Mouse (Mus musculus) urinary bladder, postnatal 10 days (tissue): ENCODE measurements around the gene Shroom3.
A peak's percentile ranks its signal among the peaks of the same experiment; 100 is the strongest.
"Not testable (repeated sequence)": the region's sequence is repeated elsewhere in the genome, so short reads cannot be mapped to it uniquely, and the experiment has no call there.

Source experiments
- DNase-seq: peaks from one replicate; pipeline ENCODE4 v3.0.0; 2022; ENCODE audit warnings: low spot score

Shroom3 gene

GRCm38 (mm10) chr5:92897766-92898745, 214.8 kb downstream of the Shroom3 start:
- peak; percentile 24 for DNase-seq

GRCm38 (mm10) chr5:92900470-92900869, 217.2 kb downstream of the Shroom3 start:
- DNase-seq = no peak

GRCm38 (mm10) chr5:92901870-92902269, 218.6 kb downstream of the Shroom3 start:
- DNase-seq = no peak

DNA sequence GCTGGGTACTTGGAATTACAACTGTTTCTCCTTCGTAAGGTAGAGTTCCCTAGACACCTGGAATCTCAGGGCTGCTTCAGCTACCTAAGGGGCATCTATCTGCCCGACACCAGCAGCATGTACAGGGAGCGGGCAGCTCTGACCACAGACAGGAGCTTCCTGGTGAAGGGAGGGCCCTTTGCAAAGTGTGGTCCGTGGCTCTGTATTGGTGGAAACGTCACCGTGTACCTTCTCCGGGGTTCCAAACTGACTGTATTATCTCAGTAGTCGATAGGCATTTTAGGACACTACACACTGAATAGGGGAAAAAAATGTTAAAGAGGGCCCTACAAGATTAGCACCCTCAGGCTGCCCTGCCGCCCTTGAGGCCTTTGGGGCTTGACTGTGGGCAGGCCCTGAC, 221.9 kb downstream of the Shroom3 start:
- DNase-seq = no peak

- no peak for DNase-seq
These were observed 222.4 kb downstream of the Shroom3 start for GRCm38 (mm10) chr5:92905594-92906008.

DNA sequence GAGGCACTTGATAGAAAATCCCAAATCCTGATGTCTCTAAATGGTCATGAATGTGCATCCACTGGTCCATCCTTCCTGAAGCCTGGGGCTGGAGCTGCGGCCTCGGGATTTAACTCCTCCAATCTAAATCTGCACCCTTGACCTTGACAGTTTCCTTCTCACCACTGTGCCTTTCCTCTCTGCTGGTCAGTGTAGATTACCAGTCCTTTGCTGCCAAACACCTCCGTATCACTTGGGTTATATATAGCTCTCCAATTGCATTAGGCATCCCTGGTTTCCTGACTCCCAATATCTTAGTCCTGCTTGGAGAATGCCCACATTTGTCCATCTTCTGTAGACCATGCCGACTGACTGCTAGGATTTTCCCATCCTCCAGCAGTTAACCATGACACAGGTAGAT, 225.0 kb downstream of the Shroom3 start:
- DNase-seq = no peak

- no peak for DNase-seq
These were observed 227.6 kb downstream of the Shroom3 start for GRCm38 (mm10) chr5:92910838-92911237.

DNA sequence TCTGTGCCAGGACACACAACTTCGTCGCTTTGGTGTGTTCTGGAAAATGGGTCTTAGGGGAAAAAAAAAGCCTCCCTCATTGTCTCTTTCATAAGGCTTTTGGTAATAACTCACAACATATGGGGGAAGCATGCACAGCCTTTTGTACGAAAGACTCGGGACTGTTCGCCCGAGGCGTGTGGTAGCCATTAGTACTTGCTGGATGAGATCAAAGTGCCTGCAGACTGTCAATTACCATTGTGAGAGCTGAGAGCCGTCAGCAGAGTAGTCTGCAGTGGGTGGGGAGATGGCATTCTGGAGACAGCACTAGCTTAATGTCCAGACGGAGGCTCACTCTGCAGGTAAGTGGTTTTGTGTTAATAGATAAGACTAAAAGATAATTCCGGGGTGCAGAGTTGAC, 232.2 kb downstream of the Shroom3 start:
- no peak for DNase-seq

- DNase-seq = no peak
These were observed 234.5 kb downstream of the Shroom3 start for GRCm38 (mm10) chr5:92917755-92918154.

DNA sequence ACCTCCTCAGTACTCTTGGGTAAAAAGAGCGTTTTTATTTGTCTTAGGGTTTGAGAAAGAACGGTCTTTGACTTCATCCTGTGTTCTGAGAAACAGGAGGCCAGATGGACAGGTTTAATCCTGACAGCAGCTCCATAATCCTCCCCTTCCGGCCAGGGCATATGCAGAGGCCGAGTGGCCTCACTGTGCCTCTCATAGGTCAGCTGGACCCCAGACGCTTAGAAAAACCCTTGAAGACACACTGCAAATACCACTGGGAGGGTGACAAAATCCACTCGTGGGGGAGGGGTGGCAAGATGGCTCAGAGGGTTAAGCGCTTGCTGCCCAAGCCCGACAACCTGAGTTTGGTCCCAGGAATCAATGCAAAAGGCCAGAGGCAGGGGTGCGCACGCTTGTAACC, 234.9 kb downstream of the Shroom3 start:
- DNase-seq = no peak

- no peak for DNase-seq
These were observed 235.6 kb downstream of the Shroom3 start for GRCm38 (mm10) chr5:92918866-92919265.

DNA sequence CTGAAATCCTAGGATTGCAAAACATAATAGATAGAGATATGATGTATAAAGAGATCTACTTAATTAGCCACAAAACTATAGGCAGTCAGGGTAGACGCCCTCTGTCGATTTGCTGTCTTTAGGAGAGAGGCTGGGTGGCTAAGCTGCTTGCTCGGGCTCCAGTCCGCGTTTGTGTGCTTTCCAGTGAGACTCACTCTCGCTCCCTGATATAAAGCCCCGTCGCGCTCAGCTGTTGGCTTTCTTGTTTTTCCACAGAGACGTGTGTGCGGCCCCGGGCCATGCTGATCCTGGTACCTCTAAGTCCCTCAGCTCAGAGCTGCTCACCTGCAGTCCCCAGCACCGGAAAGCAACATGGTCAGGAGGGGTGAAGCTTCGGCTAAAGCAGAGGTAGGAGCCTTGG, 236.2 kb downstream of the Shroom3 start:
- DNase-seq = no peak

DNA sequence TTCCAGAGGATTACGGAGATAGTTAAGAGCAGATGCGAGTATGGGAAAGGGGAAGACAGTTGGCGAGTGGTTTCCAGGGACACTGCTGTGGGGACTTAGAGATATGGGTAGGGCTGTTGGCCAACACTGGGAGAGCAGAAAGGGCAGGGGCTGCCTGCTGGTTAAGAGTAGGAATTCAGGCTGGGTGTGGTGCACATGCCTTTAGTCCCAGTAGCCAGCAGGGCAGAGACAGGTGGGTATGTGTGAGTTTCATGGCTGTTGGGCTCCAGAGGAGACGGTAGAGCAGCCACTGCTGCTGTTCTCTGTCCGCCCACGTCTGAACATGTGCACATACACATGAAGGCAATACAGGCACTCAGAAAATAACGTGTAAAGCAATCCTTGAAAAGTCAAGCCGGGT, 237.7 kb downstream of the Shroom3 start:
- no peak for DNase-seq

DNA sequence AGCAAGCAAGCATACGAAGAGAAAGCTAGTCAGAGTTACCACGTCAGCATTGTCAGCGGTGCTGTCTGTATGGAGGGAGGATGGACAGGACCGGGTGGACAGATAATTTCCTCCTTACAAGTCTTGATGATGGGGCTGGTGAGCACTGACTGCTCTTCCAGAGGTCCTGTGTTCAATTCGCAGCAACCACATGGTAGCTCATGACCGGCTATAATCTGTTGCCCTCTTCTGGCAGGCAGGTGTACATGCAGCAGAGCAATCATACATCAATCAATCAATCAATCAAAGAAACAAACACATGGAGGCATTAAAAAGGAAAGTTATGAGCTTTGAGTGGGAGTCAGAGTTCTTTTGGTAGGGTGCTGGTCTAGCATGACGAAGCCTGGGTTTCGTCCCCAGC, 238.5 kb downstream of the Shroom3 start:
- DNase-seq = no peak

DNA sequence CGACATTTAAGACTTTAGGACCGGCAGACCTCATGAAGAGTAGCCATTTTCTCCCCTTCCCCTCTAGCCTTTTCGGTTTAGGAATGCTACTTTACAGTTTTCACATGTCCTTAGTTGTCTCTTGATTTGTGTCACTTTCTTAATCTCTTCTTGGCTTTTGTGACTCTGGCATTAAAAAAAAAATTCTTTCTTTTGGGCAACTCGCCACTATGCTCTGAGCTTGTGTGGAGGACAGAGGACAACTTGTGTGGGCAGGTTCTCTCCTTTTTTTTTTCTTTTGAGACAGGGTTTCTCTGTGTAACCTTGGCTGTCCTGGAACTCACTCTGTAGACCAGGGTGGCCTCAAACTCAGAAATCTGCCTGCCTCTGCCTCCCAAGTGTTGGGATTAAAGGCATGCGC, 239.7 kb downstream of the Shroom3 start:
- DNase-seq = not testable (repeated sequence)

DNA sequence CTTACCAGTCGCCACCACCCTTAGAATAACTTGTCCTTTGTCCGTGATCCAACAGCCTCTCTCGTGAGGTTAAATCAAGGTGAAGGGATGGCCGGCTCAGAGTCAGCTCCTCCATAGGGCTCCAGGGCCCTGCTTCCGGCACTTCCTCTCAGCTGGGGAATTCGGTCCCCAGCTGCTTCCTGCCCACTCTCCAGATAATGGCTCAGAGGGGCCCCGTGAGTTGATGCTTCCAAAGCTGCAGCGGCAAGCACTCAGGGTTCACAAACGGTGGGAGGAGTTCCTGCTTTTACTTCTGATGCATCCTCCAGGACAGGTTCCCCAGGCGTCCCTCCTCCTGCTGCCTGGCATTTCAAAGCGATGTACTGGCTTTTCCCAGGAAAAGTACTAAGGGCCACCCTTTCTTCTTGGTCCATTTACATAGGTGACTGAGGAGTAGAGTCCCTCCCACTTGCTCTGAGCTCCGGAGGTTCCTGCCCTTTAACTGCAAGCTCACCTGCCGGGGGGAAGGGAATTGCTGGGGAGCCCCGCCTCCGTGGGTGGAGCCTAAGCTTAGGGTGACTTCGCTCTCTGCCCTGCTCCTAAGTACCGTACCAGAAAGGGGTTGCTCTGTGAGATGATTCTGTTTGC, 241.7 kb downstream of the Shroom3 start:
- no peak for DNase-seq

DNA sequence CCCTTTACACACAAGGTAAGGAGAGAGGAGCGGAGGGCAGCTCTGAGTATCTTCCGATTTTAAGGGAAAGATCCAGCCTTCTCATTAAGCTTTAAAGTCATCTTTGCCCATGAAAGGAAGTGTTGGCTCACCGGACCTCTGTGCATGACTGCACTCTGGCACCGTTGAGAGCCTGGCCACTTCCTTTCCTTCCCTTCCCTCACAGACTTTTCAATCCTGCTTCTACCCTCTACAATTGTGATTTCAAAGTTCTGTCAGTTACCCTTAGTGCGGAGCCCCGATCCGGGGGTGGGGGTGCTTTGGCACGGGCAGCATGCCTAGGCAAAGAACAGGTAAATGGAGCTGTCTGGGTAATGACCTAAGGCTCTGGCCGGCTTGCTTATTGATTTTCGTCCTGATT, 244.4 kb downstream of the Shroom3 start:
- no peak for DNase-seq

DNA sequence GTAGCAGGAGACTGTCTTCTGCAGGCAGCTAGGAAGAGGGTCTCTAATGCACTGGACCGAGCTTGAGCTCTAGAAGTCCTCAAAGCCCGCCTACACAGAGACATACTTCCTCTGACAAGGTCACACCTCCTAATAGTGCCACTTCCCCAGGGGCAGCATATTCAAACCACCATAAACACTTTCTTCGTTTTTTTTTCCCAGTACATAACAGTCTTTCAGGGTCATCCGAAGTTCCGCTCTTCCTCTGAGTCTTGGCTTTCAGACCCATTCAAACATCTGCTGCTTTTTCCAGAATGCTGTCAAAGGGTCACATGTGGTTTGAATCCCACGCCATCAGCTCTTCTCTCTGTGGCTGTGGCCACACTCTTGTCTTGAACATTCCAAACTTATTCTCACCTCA, 247.3 kb downstream of the Shroom3 start:
- no peak for DNase-seq

DNA sequence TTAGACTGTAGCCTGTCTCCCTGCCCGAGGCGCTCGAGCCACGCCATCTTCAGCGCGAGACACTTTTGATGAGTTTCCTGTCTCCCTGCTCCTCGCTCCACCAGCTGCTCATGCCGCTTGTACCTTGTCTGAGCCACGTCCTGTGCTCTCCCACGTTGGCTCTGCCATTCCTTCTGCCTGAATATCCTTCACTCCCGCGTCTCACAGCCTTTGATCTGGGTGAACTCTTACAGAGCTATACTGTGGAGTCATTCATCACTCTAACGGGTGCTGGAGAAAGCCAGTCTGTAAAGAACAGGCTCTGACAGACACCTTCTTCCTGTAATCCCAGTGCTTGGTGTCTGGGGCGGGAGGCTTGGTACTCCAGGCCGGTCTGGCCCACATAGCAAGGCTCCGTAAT, 248.1 kb downstream of the Shroom3 start:
- DNase-seq = no peak

GRCm38 (mm10) chr5:92933010-92933409, 249.8 kb downstream of the Shroom3 start:
- DNase-seq = no peak

DNA sequence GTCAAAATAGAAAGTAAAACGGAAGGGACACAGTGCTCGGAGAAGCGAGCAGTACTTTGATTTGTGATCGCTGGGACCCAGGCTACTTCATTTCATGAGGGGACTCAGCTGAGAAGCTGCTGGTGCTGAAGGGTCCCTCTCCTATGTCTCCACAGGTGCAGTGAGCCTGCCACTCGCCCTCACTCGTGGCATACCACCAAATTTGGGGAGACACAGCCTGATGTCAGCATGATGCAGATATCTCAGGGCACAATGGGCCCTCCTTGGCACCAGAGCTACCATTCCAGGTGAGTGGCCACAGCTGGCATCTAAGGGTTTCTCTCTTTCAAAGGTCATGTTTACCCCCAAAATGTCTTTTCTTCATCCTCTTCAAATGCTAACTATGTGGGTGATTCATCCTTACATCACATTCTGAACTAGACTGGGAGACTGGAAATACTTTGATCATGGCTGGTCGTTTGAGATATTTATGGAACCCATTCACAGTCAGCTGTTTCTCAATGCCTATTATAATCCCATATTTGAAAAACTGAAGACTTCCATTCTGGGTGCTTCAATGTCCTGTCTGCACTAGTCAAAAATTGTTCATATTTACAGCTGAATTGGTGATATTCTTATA, 250.5 kb downstream of the Shroom3 start:
- no peak for DNase-seq

DNA sequence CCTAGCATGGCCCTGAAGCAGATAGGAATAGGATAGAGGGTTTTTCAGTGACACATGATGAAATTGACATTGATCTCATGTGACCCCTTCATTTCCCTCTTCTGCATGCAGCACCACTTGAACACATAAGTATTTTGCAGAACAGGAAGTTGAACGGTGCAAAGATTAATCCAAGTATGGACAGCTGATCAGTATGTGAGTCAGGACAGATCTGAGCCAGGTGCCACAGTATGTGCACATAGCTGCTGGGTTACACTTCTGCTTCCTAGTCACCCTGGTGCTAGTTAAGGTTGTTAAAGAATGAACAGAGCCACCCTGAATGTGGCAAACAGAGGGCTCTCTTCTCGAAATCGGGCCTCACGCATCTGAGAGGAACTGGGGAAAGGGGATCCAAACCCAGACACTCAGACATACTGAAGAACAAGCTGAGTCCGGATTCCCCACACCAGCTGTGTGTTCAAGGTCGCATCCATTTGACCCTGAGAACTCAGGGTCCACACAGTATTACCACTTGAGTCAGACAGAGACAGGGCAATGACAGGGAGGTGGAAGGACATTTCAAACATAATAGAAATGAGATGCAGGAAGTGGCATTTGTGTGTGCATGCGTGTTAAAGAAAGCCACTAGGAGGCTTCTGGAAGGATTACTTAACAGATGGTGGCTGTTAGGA, 251.2 kb downstream of the Shroom3 start:
- no peak for DNase-seq
